18 mouse cellular contexts compared by ENCODE assay signal in the genomic region with DNA sequence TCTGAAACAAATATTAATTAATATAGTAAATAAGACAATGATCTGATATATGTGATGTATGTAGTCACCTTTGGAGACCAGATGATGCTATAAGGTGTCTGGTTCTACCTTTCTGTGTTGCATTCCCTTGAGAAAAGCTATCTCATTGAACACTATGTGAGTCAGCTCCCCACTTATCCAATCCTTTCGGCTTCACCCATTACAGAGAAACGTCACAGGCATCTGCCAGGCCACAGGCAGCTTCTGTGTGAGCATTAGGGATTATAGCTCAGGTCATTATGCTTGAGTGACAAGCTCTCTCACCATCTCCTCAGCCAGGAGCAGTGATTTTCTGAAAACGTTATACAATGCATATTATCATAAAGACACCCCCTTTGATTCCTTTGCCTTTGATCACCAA.
"Had no signal": no experiment of that assay in that cellular context is flagged by ENCODE, and none has a peak within 500 bp of the region (broad histone marks: within the 10 kb centered on the region; RNA-seq: fewer than 3 reads in every experiment).

No protein-coding gene starts in this region.

- H3K4me2 ChIP-seq: liver, embryonic 11.5 days; liver, embryonic 13.5 days; liver, embryonic 15.5 days; lung, embryonic 15.5 days; neural tube, embryonic 12.5 days; stomach, embryonic 15.5 days had no signal

- H3K9ac ChIP-seq: liver, embryonic 13.5 days; liver, embryonic 15.5 days; liver, postnatal 0 days; lung, embryonic 15.5 days; neural tube, embryonic 12.5 days; stomach, embryonic 15.5 days had no signal

- H3K9me3 ChIP-seq: liver, embryonic 13.5 days; liver, embryonic 15.5 days; lung, embryonic 15.5 days; megakaryocyte, embryonic 14.5 days; neural tube, embryonic 12.5 days; stomach, embryonic 15.5 days had no signal

- H3K36me3 ChIP-seq: liver, embryonic 13.5 days; liver, embryonic 15.5 days; lung, embryonic 15.5 days; neural tube, embryonic 12.5 days; stomach, embryonic 15.5 days had no signal

- ATAC-seq: liver, postnatal 0 days; lung, postnatal 0 days had no signal

- H3K4me1 ChIP-seq: liver, embryonic 13.5 days; liver, embryonic 15.5 days; lung, embryonic 15.5 days; megakaryocyte, embryonic 14.5 days; neural tube, embryonic 12.5 days; stomach, embryonic 15.5 days had no signal

- DNase-seq: liver, embryonic 13.5 days; liver, postnatal 0 days; lung, adult 2 months; lung, postnatal 14 days; lung, postnatal 36 days; right cerebral cortex, postnatal 14 days; thymus, adult 2 months; thymus, postnatal 25 days; thymus, postnatal 4 days had no signal

- H3K27me3 ChIP-seq: liver, embryonic 13.5 days; liver, embryonic 15.5 days; lung, embryonic 15.5 days; megakaryocyte, embryonic 14.5 days; neural tube, embryonic 12.5 days; stomach, embryonic 15.5 days had no signal

- H3K4me3 ChIP-seq: liver, embryonic 13.5 days; liver, embryonic 15.5 days; lung, embryonic 15.5 days; megakaryocyte, embryonic 14.5 days; neural tube, embryonic 12.5 days; stomach, embryonic 15.5 days had no signal

- H3K27ac ChIP-seq: liver, embryonic 13.5 days; liver, embryonic 15.5 days; lung, embryonic 15.5 days; macrophage; neural tube, embryonic 12.5 days; stomach, embryonic 15.5 days; stomach, postnatal 0 days had no signal
